Mouse (Mus musculus) liver, adult 2 months (tissue): ENCODE results near the gene Rap1gap.
A peak's percentile ranks its signal among the peaks of the same experiment; 100 is the strongest.

ENCODE experiments used
- CTCF ChIP-seq: fragments of 200-500 bp; IDR thresholded peaks from 2 replicates; pipeline ENCODE4 v1.5.1; 2011; ENCODE audit warnings: low read depth, low read length, control low read depth
- POLR2A ChIP-seq: fragments of 200-500 bp; IDR thresholded peaks from 2 replicates; pipeline ENCODE4 v1.6.1; 2011; ENCODE audit warnings: low read length, control low read depth; ENCODE audit not compliant: insufficient read depth; ENCODE audit errors: extremely low read depth

- TF ChIP-seq POLR2A (no peak), CTCF (peak; percentile 21; the same call in 1 of the 2 replicates)
These were observed 110.0 kb downstream of the Rap1gap start for GRCm38 (mm10) chr4:137774505-137774904.
